Mouse (Mus musculus) inflammation-experienced regulatory T-cells, adult 6 months (primary cell): ENCODE measurements around the gene Sap18. TPM values are rescaled to one million over a fixed set of nuclear protein-coding genes. Genes with fewer than 3 reads are reported as not detected.
A peak's percentile ranks its signal among the peaks of the same experiment; 100 is the strongest.
"Not testable (repeated sequence)": the region's sequence is repeated elsewhere in the genome, so short reads cannot be mapped to it uniquely, and the experiment has no call there.

Experiments
- ATAC-seq: one replicate; pipeline ENCODE4 v1.8.0; 2017
- polyA plus RNA-seq, 3 experiments: library from polyadenylated mRNA; unstranded; fragments of 100-300 nt; shearing (Covaris generic); gene quantifications; one replicate each; pipeline ENCODE4 v1.2.1; 2017

The Sap18 gene
- polyA plus RNA-seq, 3 experiments from 2014 or later = 170 to 224 (median 195) TPM

GRCm38 (mm10) chr14:57827284-57827683, 29.3 kb downstream of the Sap18 start:
- ATAC-seq = no peak

- ATAC-seq = no peak
Measured at GRCm38 (mm10) chr14:57833526-57833925, 35.5 kb downstream of the Sap18 start.

GRCm38 (mm10) chr14:57835157-57835556, 37.2 kb downstream of the Sap18 start:
- ATAC-seq = no peak

- ATAC-seq = no peak
Measured at GRCm38 (mm10) chr14:57844535-57844934, 46.6 kb downstream of the Sap18 start.

GRCm38 (mm10) chr14:57848061-57848460, 50.1 kb downstream of the Sap18 start:
- ATAC-seq = not testable (repeated sequence)

- ATAC-seq = no peak
Measured at GRCm38 (mm10) chr14:57848646-57849045, 50.7 kb downstream of the Sap18 start.

- no peak for ATAC-seq
Measured at GRCm38 (mm10) chr14:57850330-57850729, 52.4 kb downstream of the Sap18 start.

GRCm38 (mm10) chr14:57852961-57853360, 55.0 kb downstream of the Sap18 start:
- ATAC-seq = no peak

- ATAC-seq = peak; percentile 70
Measured at GRCm38 (mm10) chr14:57856037-57856436, 58.1 kb downstream of the Sap18 start.

Other genes with a start within 250 kb of the Sap18 start
- gene Eef1akmt1, start 226.6 kb upstream of the Sap18 start, polyA plus RNA-seq = 100 to 1,000 TPM in 2 of 3 experiments, 10 to 100 TPM in 1; 90.1 to 134 (median 126) TPM
- 10 to 100 TPM; 24.6 to 32.2 (median 29.7) TPM for gene Xpo4, start 132.8 kb upstream of the Sap18 start, polyA plus RNA-seq
- not detected for gene Gm49361, start 52.1 kb upstream of the Sap18 start, polyA plus RNA-seq
- gene Lats2, start 39.8 kb upstream of the Sap18 start, polyA plus RNA-seq = 10 to 100 TPM; 13.0 to 23.0 (median 20.1) TPM
- gene Ska3, start 28.0 kb downstream of the Sap18 start, polyA plus RNA-seq = 10 to 100 TPM in 1 of 3 experiments, 1 to 10 TPM in 2; 2.4 to 22.5 (median 3.3) TPM
- 100 to 1,000 TPM in 2 of 3 experiments, 10 to 100 TPM in 1; 88.4 to 144 (median 106) TPM for gene Mrpl57, start 28.1 kb downstream of the Sap18 start, polyA plus RNA-seq
- 100 to 1,000 TPM; 173 to 226 (median 184) TPM for gene Zdhhc20, start 92.1 kb downstream of the Sap18 start, polyA plus RNA-seq
- 10 to 100 TPM; 11.2 to 16.0 (median 14.2) TPM for gene Micu2, start 201.1 kb downstream of the Sap18 start, polyA plus RNA-seq